Mouse (Mus musculus) heart, postnatal 0 days (tissue): ENCODE results near the gene Prdm12.

Experiments used
- CTCF ChIP-seq: IDR thresholded peaks from 2 replicates; pipeline ENCODE4 v1.5.1; 2016; ENCODE audit warnings: antibody characterized with exemption, control low read depth, low read depth
- EP300 ChIP-seq: IDR thresholded peaks from 2 replicates; pipeline ENCODE4 v1.6.1; 2016; ENCODE audit warnings: antibody characterized with exemption, low read depth

DNA sequence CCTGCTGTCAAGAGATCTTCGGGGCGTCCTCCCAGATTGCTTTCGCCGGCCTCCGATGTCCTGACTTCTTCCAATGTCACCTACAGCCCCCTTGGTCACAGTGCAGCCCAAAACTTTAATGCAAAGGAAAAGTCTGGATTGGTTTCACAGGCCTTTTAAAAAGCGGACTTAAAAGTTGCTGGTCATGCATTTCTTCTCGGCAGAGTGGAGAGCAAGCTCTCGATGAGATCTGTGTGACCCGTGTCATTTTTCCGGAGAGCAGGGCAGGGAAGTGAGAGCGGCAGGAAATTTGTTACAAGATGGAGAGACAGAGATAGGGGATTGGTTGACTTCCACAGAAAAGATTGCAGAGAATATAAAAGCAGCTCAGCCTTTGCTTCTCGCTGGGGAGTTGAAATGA lies 49.2 kb downstream of the Prdm12 start:
- TF ChIP-seq EP300 (no peak), CTCF (no peak)
